Mouse (Mus musculus) MEL (cell line): ENCODE data around the gene Erbb4.

Experiments used
- CTCF ChIP-seq, 3 experiments: IDR thresholded peaks in 2 of 3; conservative IDR thresholded peaks in 1 of 3; 2 replicates each; pipeline ENCODE4 v1.5.1; 2011 to 2012; ENCODE audit warnings: low read length in 3 of 3, low read depth in 2 of 3, mild to moderate bottlenecking in 2 of 3, improper control_type of control experiment in 1 of 3, inconsistent platforms in 1 of 3, mixed read lengths in 1 of 3, moderate library complexity in 1 of 3; ENCODE audit not compliant: control insufficient read depth in 1 of 3, insufficient read depth in 1 of 3, poor library complexity in 1 of 3, severe bottlenecking in 1 of 3
- EP300 ChIP-seq, 2 experiments: IDR thresholded peaks; 2 replicates each; pipeline ENCODE4 v1.6.1; 2011; ENCODE audit warnings: improper control_type of control experiment in 2 of 2, low read length in 2 of 2, low read depth in 1 of 2, mild to moderate bottlenecking in 1 of 2
- ETS1 ChIP-seq: IDR thresholded peaks from 2 replicates; pipeline ENCODE4 v1.6.1; 2012; ENCODE audit warnings: low read depth, mild to moderate bottlenecking, inconsistent platforms, low read length, improper control_type of control experiment, moderate library complexity
- GABPA ChIP-seq: IDR thresholded peaks from 2 replicates; pipeline ENCODE4 v1.6.1; 2012; ENCODE audit warnings: low read depth, mild to moderate bottlenecking, inconsistent platforms, low read length, improper control_type of control experiment, moderate library complexity
- POLR2A ChIP-seq, 2 experiments: IDR thresholded peaks; 2 replicates each; pipeline ENCODE4 v1.6.1; 2011 to 2012; ENCODE audit warnings: low read length in 2 of 2, mild to moderate bottlenecking in 2 of 2, control low read depth in 1 of 2, improper control_type of control experiment in 1 of 2, low read depth in 1 of 2, moderate library complexity in 1 of 2; ENCODE audit not compliant: control insufficient read depth in 1 of 2, insufficient read depth in 1 of 2, poor library complexity in 1 of 2
- POLR2AphosphoS2 ChIP-seq: IDR thresholded peaks from 2 replicates; pipeline ENCODE4 v1.6.1; 2011; ENCODE audit warnings: low read length, improper control_type of control experiment
- RCOR1 ChIP-seq: IDR thresholded peaks from 2 replicates; pipeline ENCODE4 v1.6.1; 2012; ENCODE audit warnings: low read depth, mild to moderate bottlenecking, inconsistent platforms, low read length, improper control_type of control experiment
- ZNF384 ChIP-seq: IDR thresholded peaks from 2 replicates; pipeline ENCODE4 v1.6.1; 2012; ENCODE audit warnings: low read depth, mild to moderate bottlenecking, inconsistent platforms, low read length, improper control_type of control experiment

GRCm38 (mm10) chr1:68573851-68574540, 533.9 kb downstream of the Erbb4 start:
- TF ChIP-seq CTCF (IDR thresholded peaks at IDR 0.05 in 2 of 3, conservative IDR thresholded peaks at IDR 0.05 in 1 of 3; ENCODE audit: control insufficient read depth in 1 of 3, insufficient read depth in 1 of 3, low read depth in 2 of 3, low read length in 3 of 3, poor library complexity in 1 of 3, severe bottlenecking in 1 of 3) (no peak), POLR2AphosphoS2 (no peak), POLR2A (IDR thresholded peaks at IDR 0.05; ENCODE audit: control insufficient read depth in 1 of 2, insufficient read depth in 1 of 2, low read depth in 1 of 2, low read length in 2 of 2, poor library complexity in 1 of 2) (no peak), ETS1 (no peak), RCOR1 (no peak), GABPA (no peak), EP300 (IDR thresholded peaks at IDR 0.05; ENCODE audit: low read depth in 1 of 2, low read length in 2 of 2) (no peak), ZNF384 (no peak)
